Mouse (Mus musculus) bone marrow macrophage, adult 2 months (primary cell): ENCODE measurements around the gene Mta3. TPM values are rescaled to one million over a fixed set of nuclear protein-coding genes. Genes with fewer than 3 reads are reported as not detected.

ENCODE experiments used
- H3K27ac ChIP-seq: 2 replicates; pipeline ENCODE4 v1.5.1; 2012; ENCODE audit warnings: low read depth, low read length; ENCODE audit not compliant: insufficient read depth
- H3K4me1 ChIP-seq: 2 replicates; pipeline ENCODE4 v1.6.1; 2012; ENCODE audit warnings: low read length; ENCODE audit not compliant: control insufficient read depth, insufficient read depth
- H3K4me3 ChIP-seq: 2 replicates; pipeline ENCODE4 v1.5.1; 2012; ENCODE audit warnings: mild to moderate bottlenecking, low read length, moderate library complexity; ENCODE audit not compliant: insufficient read depth
- CTCF ChIP-seq: IDR thresholded peaks from 2 replicates; pipeline ENCODE4 v1.5.1; 2012; ENCODE audit warnings: low read depth, mild to moderate bottlenecking, low read length, moderate library complexity
- POLR2A ChIP-seq: IDR thresholded peaks from 2 replicates; pipeline ENCODE4 v1.6.1; 2012; ENCODE audit warnings: mild to moderate bottlenecking, low read depth, low read length, borderline replicate concordance
- polyA plus RNA-seq: library from polyadenylated mRNA; stranded (reverse); fragments of >200 nt; gene quantifications from 2 replicates; pipeline ENCODE4 v1.2.4, GENCODE M21; 2012; ENCODE audit not compliant: missing spikeins, insufficient read depth, insufficient read length

Mta3 gene
- polyA plus RNA-seq, 1 experiment: 57.5 TPM

GRCm38 (mm10) chr17:83866582-83866981 lies 160.6 kb downstream of the Mta3 start:
- no peak overlapping the region for H3K27ac ChIP-seq
- H3K4me1 ChIP-seq: no peaks in the 10 kb centered on the region; the same call in 1 of the 2 replicates
- TF ChIP-seq CTCF: 0 out of 2 replicates have a peak, but pooled peaks have one; percentile 23
- TF ChIP-seq POLR2A: no peak
- no peak overlapping the region for H3K4me3 ChIP-seq

GRCm38 (mm10) chr17:83870385-83870784 lies 164.4 kb downstream of the Mta3 start:
- TF ChIP-seq CTCF (no peak), POLR2A (no peak)
- Histone ChIP-seq H3K4me3 (no peak overlapping the region), H3K27ac (no peak overlapping the region), H3K4me1 (no peaks in the 10 kb centered on the region)

Other genes with a start within 250 kb of the Mta3 start
- gene Cox7a2l, start 188.8 kb upstream of the Mta3 start, polyA plus RNA-seq: 346 and 372 TPM in 2 replicates
- gene Kcng3, start 74.3 kb upstream of the Mta3 start, polyA plus RNA-seq: not detected in 2 replicates
- 0.79 and 1.6 TPM in 2 replicates for gene Haao, start 141.8 kb downstream of the Mta3 start, polyA plus RNA-seq